Mouse (Mus musculus): ENCODE measurements around the gene Olfr1076.
"Not testable (repeated sequence)": the region's sequence is repeated elsewhere in the genome, so short reads cannot be mapped to it uniquely, and the experiment has no call there.

Olfr1076 gene

DNA sequence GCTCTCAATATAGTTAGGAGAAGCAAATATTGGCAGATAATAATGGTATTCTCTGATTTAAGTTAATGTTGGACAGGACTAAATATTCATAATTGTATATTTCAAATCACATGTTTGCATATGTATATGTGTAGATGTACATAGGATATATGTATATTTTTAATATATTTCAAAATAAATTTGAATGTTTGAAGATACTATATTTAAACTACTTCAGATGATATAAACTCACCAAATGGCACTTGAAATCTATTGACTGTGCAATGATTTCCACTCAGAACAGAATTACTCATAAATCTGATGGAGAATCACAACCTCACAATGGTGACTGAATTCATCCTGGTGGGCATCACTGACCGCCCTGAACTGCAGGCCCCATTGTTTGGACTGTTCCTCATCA, at the start of gene Olfr1076:
Gene Olfr1076 (plus strand): TSS at position 301 of the 400 bp plus-strand sequence.
- DNase-seq (ENCODE audit: low spot score in 2 of 2): no peak

DNA sequence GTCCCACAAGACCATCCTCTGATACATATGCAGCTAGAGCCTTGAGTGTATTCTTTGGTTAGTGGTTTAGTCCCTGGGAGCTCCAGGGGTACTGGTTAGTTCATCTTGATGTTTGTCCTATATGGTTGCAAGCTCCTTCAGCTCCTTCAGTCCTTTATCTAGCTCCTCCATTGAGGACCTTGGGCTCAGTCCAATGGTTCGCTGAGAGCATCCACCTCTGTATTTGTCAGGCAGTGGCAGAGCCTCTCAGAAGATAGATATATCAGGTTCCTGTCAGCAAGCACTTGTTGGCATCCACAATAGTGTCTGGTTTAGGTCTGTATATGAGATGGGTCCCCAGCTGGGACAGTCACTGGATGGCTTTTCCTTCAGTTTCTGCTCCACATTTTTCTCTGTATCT, 47.8 kb upstream of the Olfr1076 start:
- DNase-seq (ENCODE audit: low spot score in 2 of 2): no peak

DNA sequence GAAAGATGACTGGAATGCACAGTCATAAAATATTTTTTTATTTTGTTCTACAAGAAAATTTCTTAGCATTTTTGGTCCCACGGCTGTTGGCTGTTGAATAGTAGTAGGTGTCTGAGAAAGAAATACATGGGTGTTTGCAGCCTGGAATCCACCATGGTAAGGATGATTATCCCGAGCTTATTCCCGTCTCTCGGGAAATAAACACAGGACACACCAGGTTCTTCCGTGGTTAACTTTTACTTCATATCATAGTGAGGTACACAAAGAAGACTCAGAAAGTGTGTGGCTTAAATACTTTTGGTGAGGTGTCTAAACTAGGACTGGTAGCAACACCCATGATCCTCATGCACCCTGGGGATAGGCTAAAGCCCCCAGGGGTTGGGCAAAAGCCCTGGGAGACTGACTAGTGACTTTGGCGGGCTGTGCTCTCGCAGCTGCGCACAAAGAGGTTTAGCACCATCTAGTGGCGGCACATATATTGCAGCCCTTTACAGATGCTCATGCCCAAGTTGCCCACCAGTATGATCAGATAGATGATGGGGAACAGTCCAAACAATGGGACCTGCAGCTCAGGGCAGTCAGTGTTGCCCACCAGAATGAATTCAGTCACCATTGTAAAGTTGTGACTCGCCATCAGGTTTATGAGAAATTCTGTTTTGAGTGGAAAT, 43.7 kb upstream of the Olfr1076 start:
- peak in 1 of 2 experiments; percentile 64 for DNase-seq (ENCODE audit: low spot score in 2 of 2)

DNA sequence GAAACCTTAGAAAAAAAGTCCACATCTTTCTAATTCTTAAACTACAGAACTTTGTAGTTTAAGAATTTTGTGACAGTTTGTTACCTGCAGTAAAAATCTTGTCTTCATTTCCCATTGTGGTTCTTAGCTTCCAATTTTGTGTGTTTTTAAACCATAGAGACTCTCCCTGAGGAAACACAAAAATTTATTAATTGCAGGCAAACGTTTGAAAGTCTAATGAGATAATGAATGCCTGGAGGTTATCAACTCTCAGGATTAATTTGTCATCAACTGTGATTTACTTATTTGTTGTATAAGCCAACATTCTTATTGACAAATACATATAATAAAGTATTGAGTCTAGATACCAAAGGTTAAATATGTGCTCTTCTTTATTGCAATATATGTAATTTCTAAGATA, 21.0 kb upstream of the Olfr1076 start, which contains the start of gene Olfr228:
Gene Olfr228 (minus strand): TSS at position 101 of the 400 bp plus-strand sequence.
- DNase-seq (ENCODE audit: low spot score in 2 of 2): no peak

DNA sequence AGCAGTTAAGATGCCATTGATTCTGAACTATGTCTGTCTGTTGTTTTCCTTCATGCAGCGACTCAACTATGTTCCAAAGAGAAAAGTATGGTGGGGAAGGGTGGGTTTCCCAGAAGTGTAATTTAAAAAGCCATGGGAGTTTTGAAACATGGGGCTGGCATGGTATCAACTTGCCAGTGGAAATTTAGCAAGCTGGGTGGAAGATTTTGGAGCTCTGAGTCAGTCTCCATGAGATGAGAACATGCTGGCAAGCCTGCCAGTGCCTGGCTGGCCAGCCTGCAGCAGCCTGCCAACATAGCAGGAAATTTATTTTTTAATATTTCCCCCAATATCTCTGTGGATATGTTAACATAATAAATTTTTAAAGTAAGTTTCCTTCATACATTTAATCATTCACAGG, 22.7 kb downstream of the Olfr1076 start:
- DNase-seq (ENCODE audit: low spot score in 2 of 2): no peak

DNA sequence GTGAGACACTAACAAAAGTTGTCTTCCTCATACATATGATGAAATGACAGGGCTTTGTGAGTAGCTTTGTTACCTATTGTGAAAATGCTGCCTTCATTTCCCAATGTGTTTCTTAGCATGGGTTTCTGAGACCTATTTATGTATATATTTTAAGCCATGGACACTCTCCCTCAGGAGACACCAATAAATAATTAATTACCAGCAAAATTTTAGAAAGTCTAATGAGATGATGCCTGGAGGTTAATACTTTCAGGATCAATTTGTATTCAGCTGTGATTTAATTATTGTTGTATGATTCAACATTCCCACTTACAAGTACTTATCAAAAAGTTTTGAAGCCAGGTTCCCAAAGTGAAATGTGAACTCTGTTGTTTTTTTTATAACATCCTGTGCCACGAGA, 34.1 kb downstream of the Olfr1076 start, which contains the start of gene Olfr1079:
Gene Olfr1079 (minus strand): TSS at position 101 of the 400 bp plus-strand sequence.
- no peak for DNase-seq (ENCODE audit: low spot score in 2 of 2)

DNA sequence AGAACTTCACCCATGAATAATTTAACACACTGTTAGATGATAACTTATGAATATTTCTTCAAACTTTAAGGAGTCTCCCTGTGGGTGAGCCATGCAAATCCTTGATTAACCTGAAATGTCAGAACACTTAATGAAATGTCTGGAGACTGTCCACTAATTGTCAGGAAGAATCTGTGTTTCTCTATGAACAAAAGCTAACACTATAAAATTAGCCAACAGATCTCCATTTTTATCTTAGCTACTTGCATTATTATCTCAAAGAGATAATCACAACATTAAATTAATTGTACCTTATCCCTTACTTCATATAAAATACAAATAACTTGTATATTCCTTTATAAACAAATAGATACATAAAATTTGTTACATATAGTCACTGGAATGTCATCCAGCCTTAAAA, 49.9 kb downstream of the Olfr1076 start, which contains the start of gene Olfr1080:
Gene Olfr1080 (minus strand): TSS at position 101 of the 400 bp plus-strand sequence.
- DNase-seq (ENCODE audit: low spot score in 2 of 2): not testable (repeated sequence)

Data from spleen, postnatal 4 days (tissue).